Mouse (Mus musculus): ENCODE measurements around the gene Zfp217. TPM values are rescaled to one million over a fixed set of nuclear protein-coding genes. Genes with fewer than 3 reads are reported as not detected.

Zfp217 gene
- 1.8 and 2.3 TPM in 2 replicates for polyA plus RNA-seq (2015; fragmentation: Nextera tagmentation; extraction: Ambion mirVana)

GRCm38 (mm10) chr2:170147661-170148153 lies at the start of gene Zfp217:
Gene Zfp217, minus strand, starts transcription at chr2:170148103.

